Mouse (Mus musculus): ENCODE results near the gene Ttc28.

GRCm38 (mm10) chr5:111022339-111022738 is 142.7 kb downstream of the Ttc28 start:
- TF ChIP-seq GATA1 (IDR thresholded peaks at IDR 0.05; ENCODE audit: low read length), result no peak
- TF ChIP-seq TAL1 (IDR thresholded peaks at IDR 0.05; ENCODE audit: low read length), result no peak

Measured in erythroblast, embryonic 14.5 days (primary cell).